Mouse (Mus musculus) megakaryocyte-erythroid progenitor cell, adult 5 weeks (primary cell): ENCODE results near the gene Dapk3. TPM values are rescaled to one million over a fixed set of nuclear protein-coding genes. Genes with fewer than 3 reads are reported as not detected.

Experiments
- polyA plus RNA-seq: library from polyadenylated mRNA; stranded (reverse); fragments of >175 nt; gene quantifications from 2 replicates; pipeline ENCODE4 v1.2.3, GENCODE M21; 2012

The Dapk3 gene
- polyA plus RNA-seq: 87.1 and 87.3 TPM in 2 replicates

GRCm38 (mm10) chr10:81182336-81183333, at the start of gene Dapk3:
Gene Dapk3, plus strand, starts transcription at chr10:81183005.

DNA sequence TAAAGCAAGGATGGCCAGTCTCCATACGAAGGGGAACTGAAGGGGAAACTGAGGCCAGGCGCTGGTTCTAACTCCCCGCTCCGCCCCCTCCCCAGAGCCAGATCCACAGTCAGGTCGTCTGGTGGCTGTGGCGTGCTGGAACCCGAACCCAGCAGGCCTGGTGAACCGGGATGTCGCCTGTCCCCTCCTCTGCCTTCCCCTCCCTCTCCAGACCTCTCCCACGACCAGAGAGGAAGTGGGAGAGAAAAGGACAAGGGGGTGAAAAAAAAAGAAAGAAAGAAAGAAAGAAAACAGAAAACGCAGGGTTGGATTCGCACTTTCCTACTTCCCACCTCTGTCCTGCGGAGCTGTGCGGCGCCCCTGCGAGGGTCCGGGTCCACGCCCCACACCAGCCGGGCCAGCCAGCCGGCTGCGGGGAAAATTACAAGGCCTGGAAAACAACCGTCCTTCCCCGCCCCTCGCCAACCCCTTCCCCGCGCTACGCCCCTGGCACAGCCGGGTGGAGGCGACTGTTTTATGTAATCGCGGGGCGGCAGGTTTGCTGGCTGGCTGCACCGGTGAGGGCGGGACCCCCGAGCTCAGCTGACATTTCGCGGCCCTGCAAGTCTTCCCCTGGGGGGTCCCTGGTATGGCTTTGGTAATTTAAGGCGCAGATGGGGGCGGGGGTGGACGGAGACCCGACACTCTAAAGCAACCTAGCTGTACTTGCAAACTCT, 47.7 kb upstream of the Dapk3 start, which contains the start of gene Zbtb7a:
Zbtb7a (plus strand) TSS at position 255 of the 716 bp plus-strand sequence.

DNA sequence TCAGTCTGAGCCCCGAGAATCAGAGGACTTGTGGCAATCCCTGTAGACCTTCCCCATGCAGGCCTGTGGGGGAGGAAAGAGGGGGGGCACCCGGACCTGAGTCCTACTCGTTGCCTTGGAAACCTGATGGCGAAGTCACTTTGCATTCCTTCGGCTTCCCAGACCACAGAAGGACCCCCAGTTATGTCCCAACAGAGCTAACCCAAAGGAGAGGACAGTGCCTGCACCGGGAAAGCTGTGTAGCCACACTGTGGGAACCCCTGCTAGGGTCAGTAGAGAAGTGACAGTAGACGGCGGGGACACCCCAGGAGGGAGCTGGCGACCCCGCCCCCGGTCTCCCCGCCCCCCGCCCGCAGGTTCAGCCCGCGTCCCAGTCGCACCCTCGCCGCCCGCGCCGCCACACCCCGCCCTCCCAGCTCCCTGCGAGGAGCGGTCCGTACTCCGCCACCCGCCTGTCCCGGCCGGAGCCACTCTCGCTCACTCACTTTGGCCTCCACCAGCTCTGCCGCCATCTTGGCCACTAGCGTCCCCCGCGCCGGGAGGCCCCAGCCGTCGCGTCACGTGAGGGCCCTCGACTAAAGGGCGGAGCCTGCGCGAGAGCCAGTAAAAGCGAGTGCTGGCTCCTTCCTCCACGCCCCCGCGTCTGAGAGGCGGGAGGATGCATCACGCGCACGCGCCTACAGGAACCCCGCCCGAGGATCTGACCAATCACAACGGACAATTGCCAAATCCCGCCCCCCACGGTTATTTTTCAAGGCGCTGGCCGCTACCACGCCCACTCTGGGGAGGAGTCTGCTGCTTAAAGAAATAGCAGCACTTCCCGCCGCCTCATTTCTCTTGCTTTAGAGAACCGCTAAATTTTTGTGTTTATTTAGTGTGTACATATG, 15.4 kb upstream of the Dapk3 start, which contains the start of gene Pias4:
Pias4 (minus strand) TSS at position 724 of the 887 bp plus-strand sequence.

DNA sequence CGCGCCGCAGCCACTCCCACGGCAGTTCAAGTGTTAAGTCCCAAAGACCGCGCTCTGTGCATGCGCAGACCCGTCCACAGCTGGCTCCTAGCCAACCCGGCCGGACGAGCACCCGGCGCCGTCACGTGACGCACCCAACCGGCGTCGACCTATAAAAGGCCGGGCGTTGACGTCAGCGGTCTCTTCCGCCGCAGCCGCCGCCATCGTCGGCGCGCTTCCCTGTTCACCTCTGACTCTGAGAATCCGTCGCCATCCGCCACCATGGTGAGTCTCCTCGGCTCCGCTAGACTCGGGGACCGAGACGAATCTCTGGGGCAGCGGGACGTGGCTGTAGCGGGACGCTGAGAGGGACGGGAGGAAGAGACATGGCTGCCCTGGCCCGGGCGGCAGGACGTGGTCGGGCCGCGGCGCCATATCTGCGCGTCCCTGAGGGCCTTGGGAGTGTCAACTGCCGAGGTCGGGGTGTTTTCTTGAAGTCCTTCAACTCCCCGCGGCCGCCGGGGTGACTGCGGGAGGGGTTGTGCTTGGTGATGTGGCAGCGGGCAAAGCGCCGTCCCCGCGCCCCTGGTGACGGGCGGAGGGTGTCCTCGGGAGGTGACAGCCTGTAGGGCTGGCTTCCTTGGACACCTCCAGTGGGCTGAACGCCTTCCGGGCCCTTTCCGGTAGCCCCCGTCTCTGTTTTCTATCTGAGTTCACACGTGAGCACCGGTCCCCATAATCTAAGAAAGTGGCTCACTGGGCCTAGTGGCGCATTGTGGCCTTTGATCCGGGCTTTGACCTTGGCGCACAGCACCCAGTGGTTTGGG, 6.1 kb upstream of the Dapk3 start, which contains the start of gene Eef2:
Eef2 (plus strand) TSS at position 166 of the 806 bp plus-strand sequence.

GRCm38 (mm10) chr10:81183805-81184204, 1.0 kb downstream of the Dapk3 start, which contains the start of gene 4930442H23Rik:
Gene 4930442H23Rik, minus strand, starts transcription at chr10:81183849.

DNA sequence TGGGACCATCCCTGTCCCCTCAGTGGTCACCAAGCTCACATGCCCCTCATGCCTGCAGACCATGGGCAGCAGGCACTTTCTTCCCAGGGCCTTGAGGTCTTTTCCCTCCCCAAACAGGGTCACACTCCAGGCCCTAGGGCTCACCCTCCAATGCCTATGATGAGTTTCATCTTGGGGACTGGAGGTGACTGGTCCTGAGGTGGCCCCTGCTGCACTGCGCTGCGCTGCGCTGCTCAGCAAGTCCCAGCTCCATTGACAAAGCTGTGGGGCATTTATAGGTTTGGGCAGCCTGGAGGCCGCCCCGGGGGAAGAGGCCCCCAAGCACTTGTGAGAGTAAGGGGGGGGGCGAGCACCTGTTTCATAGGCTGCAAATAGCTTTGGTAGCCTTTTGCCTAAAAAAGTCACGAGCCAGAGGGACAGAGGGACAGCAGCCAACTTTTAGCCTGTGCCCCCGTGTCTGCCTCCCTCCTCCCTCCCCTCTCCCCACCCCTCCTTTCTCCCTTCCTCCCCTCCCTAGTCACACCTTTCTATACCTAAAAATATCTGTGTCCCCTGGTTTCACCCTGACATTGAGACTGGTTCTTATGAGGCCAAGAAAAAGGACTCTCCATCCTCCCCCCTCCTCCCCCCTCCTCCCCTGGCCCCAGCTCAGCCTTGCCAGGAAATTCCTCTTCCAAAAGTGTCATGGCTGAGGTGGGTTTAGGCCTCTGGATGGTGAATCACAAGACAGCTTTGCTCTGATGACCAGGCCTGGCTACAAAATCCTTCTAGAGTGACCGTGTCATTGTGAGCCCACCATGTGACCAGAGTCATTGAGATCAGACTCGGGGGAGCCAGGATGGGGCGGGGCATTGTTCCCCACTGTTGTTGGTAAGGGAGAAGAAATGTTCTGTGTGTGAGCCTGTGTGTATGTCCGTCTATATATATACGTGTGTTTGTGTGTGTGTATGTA, 19.3 kb downstream of the Dapk3 start, which contains the start of gene Nmrk2:
Nmrk2 (minus strand) TSS at position 245 of the 952 bp plus-strand sequence.

DNA sequence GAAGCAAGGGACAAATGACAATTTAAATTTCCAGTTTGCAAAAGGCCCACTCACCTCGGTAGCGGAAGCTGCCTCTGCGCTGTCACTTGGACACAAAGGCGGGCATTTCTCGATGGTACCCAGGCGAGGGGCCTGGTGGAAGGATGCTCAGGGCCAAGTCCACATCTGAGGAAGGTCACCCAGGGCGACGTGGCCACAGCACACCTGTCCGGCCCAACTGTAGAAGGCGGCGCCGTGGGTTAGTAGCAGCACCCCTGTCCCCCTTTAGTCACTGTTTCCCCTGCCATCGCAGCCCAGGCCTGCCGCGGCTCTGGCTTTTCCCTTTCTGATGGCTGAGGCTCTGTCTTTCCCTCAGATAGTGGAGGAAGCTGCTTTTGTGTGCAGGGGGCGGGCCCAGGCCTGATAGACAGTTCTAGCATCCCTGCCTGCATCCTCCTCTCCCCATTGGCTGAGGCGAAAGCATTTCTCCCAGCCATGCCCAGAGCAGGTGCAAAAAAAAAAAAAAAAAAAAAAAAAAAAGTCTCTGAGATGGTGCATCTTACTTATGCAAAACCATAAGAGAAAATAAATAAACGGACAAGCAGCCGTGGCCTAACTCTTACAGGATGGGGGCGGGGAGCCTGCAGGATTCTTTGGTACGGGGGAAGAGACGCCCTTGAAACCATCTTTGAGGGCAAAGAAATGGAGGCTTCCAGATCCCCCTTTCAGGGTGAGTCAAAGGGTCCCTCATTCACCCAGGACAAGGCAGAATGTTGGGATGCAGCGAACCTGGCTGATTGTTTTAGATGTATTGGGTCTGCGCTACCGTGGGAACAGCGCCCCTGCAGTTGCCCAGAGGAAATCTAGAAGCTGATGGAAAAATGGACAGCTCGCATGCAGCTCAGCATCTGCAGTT, 47.9 kb downstream of the Dapk3 start, which contains the start of gene Atcay:
Atcay (minus strand) TSS at position 396 of the 895 bp plus-strand sequence.

DNA sequence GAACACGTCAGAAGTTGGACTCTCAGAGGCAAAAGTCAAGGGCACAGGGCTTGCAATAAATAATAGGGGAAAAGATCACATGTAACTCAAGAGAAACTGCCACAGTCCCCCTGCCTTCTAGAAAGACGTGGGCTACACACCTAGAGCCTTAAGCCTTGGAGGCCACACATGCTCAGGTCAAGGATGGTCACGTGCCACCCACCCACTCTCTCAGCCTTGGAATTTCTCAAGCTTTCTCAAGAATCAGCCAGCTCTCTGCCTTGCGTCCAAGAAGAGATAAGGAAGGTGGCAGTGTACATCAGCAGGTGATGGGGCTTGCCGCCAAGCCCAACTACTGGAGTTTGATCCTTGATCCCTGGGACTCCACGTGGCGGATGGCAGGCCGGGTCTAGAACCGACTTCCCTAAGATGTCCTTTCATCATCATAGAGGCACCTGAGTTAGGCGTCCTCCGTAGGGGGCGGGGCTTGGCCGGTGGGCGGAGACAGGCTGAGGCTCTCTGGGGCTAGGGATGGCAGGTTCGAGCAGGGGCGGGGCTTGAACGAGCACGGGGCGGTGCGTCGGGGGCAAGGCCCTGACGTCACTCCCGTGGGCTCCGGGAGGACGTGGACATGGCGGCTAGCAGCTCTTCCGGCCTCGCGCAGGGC, 49.9 kb downstream of the Dapk3 start, which contains the start of gene Zfr2:
Zfr2 (plus strand) TSS at position 576 of the 646 bp plus-strand sequence.

Other genes starting within 250 kb of the Dapk3 start
- 0.65 and 0.67 TPM in 2 replicates for gene Gng7, start 168.1 kb upstream of the Dapk3 start, polyA plus RNA-seq
- 0.02 TPM in 1 of 2 replicates, not detected in the other for gene Diras1, start 157.3 kb upstream of the Dapk3 start, polyA plus RNA-seq
- gene Slc39a3, start 145.6 kb upstream of the Dapk3 start, polyA plus RNA-seq: 8.5 and 9.1 TPM in 2 replicates
- gene Sgta, start 122.8 kb upstream of the Dapk3 start, polyA plus RNA-seq: 180 and 187 TPM in 2 replicates
- gene Thop1, start 113.0 kb upstream of the Dapk3 start, polyA plus RNA-seq: 82.5 and 89.0 TPM in 2 replicates
- gene Creb3l3, start 84.1 kb upstream of the Dapk3 start, polyA plus RNA-seq: 0.54 and 0.71 TPM in 2 replicates
- 414 and 429 TPM in 2 replicates for gene Map2k2, start 77.1 kb upstream of the Dapk3 start, polyA plus RNA-seq
- 140 and 145 TPM in 2 replicates for gene Zbtb7a, start 47.8 kb upstream of the Dapk3 start, polyA plus RNA-seq
- 42.4 and 50.2 TPM in 2 replicates for gene Pias4, start 15.1 kb upstream of the Dapk3 start, polyA plus RNA-seq
- gene Eef2, start 6.4 kb upstream of the Dapk3 start, polyA plus RNA-seq: 2,457 and 2,760 TPM in 2 replicates
- not detected in 2 replicates for gene 4930442H23Rik, start 844 bp downstream of the Dapk3 start, polyA plus RNA-seq
- not detected in 2 replicates for gene Nmrk2, start 19.0 kb downstream of the Dapk3 start, polyA plus RNA-seq
- 0.06 TPM in 1 of 2 replicates, not detected in the other for gene Atcay, start 47.8 kb downstream of the Dapk3 start, polyA plus RNA-seq
- gene Zfr2, start 50.1 kb downstream of the Dapk3 start, polyA plus RNA-seq: 0.35 and 0.63 TPM in 2 replicates
- 66.6 and 73.6 TPM in 2 replicates for gene Matk, start 69.9 kb downstream of the Dapk3 start, polyA plus RNA-seq
- gene Mrpl54, start 83.9 kb downstream of the Dapk3 start, polyA plus RNA-seq: 478 and 479 TPM in 2 replicates
- gene Apba3, start 84.0 kb downstream of the Dapk3 start, polyA plus RNA-seq: 99.2 and 99.9 TPM in 2 replicates
- gene Tjp3, start 108.6 kb downstream of the Dapk3 start, polyA plus RNA-seq: 15.6 and 16.5 TPM in 2 replicates
- gene Pip5k1c, start 110.0 kb downstream of the Dapk3 start, polyA plus RNA-seq: 317 and 331 TPM in 2 replicates
- gene Cactin, start 138.1 kb downstream of the Dapk3 start, polyA plus RNA-seq: 96.8 and 123 TPM in 2 replicates
- gene Tbxa2r, start 145.7 kb downstream of the Dapk3 start, polyA plus RNA-seq: 3.6 and 5.2 TPM in 2 replicates
- gene Gipc3, start 160.3 kb downstream of the Dapk3 start, polyA plus RNA-seq: 0.32 and 0.93 TPM in 2 replicates
- 274 and 308 TPM in 2 replicates for gene Hmg20b, start 167.5 kb downstream of the Dapk3 start, polyA plus RNA-seq
- 60.6 and 65.0 TPM in 2 replicates for gene Mfsd12, start 174.5 kb downstream of the Dapk3 start, polyA plus RNA-seq
- gene 4930404N11Rik, start 182.8 kb downstream of the Dapk3 start, polyA plus RNA-seq: 2.8 and 5.0 TPM in 2 replicates
- gene Fzr1, start 195.5 kb downstream of the Dapk3 start, polyA plus RNA-seq: 55.8 and 61.0 TPM in 2 replicates
- gene Dohh, start 201.4 kb downstream of the Dapk3 start, polyA plus RNA-seq: 169 and 171 TPM in 2 replicates
- 0.64 and 1.3 TPM in 2 replicates for gene Gm48551, start 201.5 kb downstream of the Dapk3 start, polyA plus RNA-seq
- 6.5 and 12.0 TPM in 2 replicates for gene Gm48552, start 206.0 kb downstream of the Dapk3 start, polyA plus RNA-seq
- gene Smim24, start 210.0 kb downstream of the Dapk3 start, polyA plus RNA-seq: 9.7 and 10.1 TPM in 2 replicates